Mouse (Mus musculus) midbrain, embryonic 11.5 days (tissue): ENCODE measurements around the gene Plcd1. TPM values are rescaled to one million over a fixed set of nuclear protein-coding genes. Genes with fewer than 3 reads are reported as not detected.
A peak's percentile ranks its signal among the peaks of the same experiment; 100 is the strongest.

Experiments used
- ATAC-seq: fragments of 200-750 bp; cut with Nextera tagmentation; 2 replicates; pipeline ENCODE4 v1.8.0; 2017; ENCODE audit warnings: moderate TSS enrichment, moderate library complexity; ENCODE audit not compliant: low FRiP score
- DNase-seq: peaks from one replicate; pipeline ENCODE4 v3.0.0; 2015; ENCODE audit warnings: low spot score; ENCODE audit errors: missing footprints
- H3K27ac ChIP-seq: fragments of 300-500 bp; sonication (generic); 2 replicates; pipeline ENCODE4 v1.5.1; 2014; ENCODE audit warnings: low read depth, low read length
- H3K27me3 ChIP-seq: fragments of 300-500 bp; sonication (generic); 2 replicates; pipeline ENCODE4 v1.6.1; 2014; ENCODE audit warnings: mild to moderate bottlenecking, low read length, moderate library complexity, mixed read lengths; ENCODE audit not compliant: control insufficient read depth, insufficient read depth
- H3K36me3 ChIP-seq: fragments of 300-500 bp; sonication (generic); 2 replicates; pipeline ENCODE4 v1.6.1; 2014; ENCODE audit warnings: mild to moderate bottlenecking, low read length, moderate library complexity, mixed read lengths; ENCODE audit not compliant: control insufficient read depth, insufficient read depth
- H3K4me1 ChIP-seq: fragments of 300-500 bp; sonication (generic); 2 replicates; pipeline ENCODE4 v1.6.1; 2014; ENCODE audit warnings: low read length; ENCODE audit not compliant: control insufficient read depth, insufficient read depth
- H3K4me2 ChIP-seq: fragments of 300-500 bp; sonication (generic); 2 replicates; pipeline ENCODE4 v1.6.1; 2014; ENCODE audit warnings: mild to moderate bottlenecking, moderate library complexity
- H3K4me3 ChIP-seq: fragments of 300-500 bp; sonication (generic); 2 replicates; pipeline ENCODE4 v1.5.1; 2014; ENCODE audit warnings: low read depth, low read length
- H3K9ac ChIP-seq: fragments of 300-500 bp; sonication (generic); 2 replicates; pipeline ENCODE4 v1.6.1; 2014; ENCODE audit warnings: low read length
- H3K9me3 ChIP-seq: fragments of 300-500 bp; sonication (generic); 2 replicates; pipeline ENCODE4 v1.6.1; 2016; ENCODE audit warnings: low read length; ENCODE audit not compliant: control insufficient read depth
- WGBS: fragments of 180-500 bp; shearing (Covaris S2); extraction: QIAGEN DNeasy Blood & Tissue Kit; methylation state at CpG from one replicate; pipeline ENCODE4 v1.1.7; 2014; 5-methylcytosine and 5-hydroxymethylcytosine counted together
- polyA plus RNA-seq: library from polyadenylated mRNA; unstranded; fragments of >200 nt; fragmentation: Nextera tagmentation; extraction: Ambion mirVana; gene quantifications from 2 replicates; pipeline ENCODE4 v1.2.1, GENCODE M21; 2014

Gene Plcd1
- polyA plus RNA-seq, 1 experiment from 2014 or later = 25.8 TPM

- Histone ChIP-seq H3K4me1 (peaks cover 4% of the 10 kb centered on the region; the same call in 1 of the 2 replicates), H3K4me3 (no peak overlapping the region), H3K27ac (no peak overlapping the region), H3K4me2 (no peak overlapping the region), H3K9ac (no peak overlapping the region), H3K9me3 (no peaks in the 10 kb centered on the region), H3K27me3 (no peaks in the 10 kb centered on the region), H3K36me3 (no peaks in the 10 kb centered on the region)
- DNase-seq (no peak), ATAC-seq (no peak)
- 89% methylated on average over 17 of the region's 17 CpGs for WGBS
Observed at GRCm38 (mm10) chr9:119114911-119115310, 21.6 kb upstream of the Plcd1 start.

GRCm38 (mm10) chr9:119110640-119111039 lies 17.3 kb upstream of the Plcd1 start:
- Histone ChIP-seq H3K9ac (no peak overlapping the region), H3K27me3 (no peaks in the 10 kb centered on the region), H3K36me3 (no peaks in the 10 kb centered on the region), H3K4me1 (peaks cover 4% of the 10 kb centered on the region; the same call in 1 of the 2 replicates), H3K9me3 (no peaks in the 10 kb centered on the region; the same call in 1 of the 2 replicates), H3K4me3 (no peak overlapping the region), H3K27ac (no peak overlapping the region), H3K4me2 (no peak overlapping the region)
- ATAC-seq (no peak), DNase-seq (peak; percentile 82)
- 53% methylated on average over 3 of the region's 3 CpGs for WGBS

GRCm38 (mm10) chr9:119109685-119110353 lies 16.5 kb upstream of the Plcd1 start:
- no peak overlapping the region for H3K4me2 ChIP-seq
- no peak for ATAC-seq
- no peaks in the 10 kb centered on the region for H3K27me3 ChIP-seq
- no peak overlapping the region for H3K27ac ChIP-seq
- 52% methylated on average over 12 of the region's 12 CpGs for WGBS
- no peaks in the 10 kb centered on the region for H3K36me3 ChIP-seq
- peaks cover 4% of the 10 kb centered on the region; the same call in 1 of the 2 replicates for H3K4me1 ChIP-seq
- H3K9me3 ChIP-seq = no peaks in the 10 kb centered on the region; the same call in 1 of the 2 replicates
- no peak overlapping the region for H3K4me3 ChIP-seq
- peak; percentile 64 for DNase-seq
- H3K9ac ChIP-seq = no peak overlapping the region

GRCm38 (mm10) chr9:119107566-119107965 lies 14.3 kb upstream of the Plcd1 start:
- WGBS = 85% methylated on average over 4 of the region's 4 CpGs
- Histone ChIP-seq H3K9me3 (no peaks in the 10 kb centered on the region; the same call in 1 of the 2 replicates), H3K4me2 (no peak overlapping the region), H3K4me1 (peaks cover 8% of the 10 kb centered on the region; the same call in 1 of the 2 replicates), H3K27ac (no peak overlapping the region), H3K4me3 (no peak overlapping the region), H3K9ac (no peak overlapping the region), H3K27me3 (peaks cover 3% of the 10 kb centered on the region; the same call in 1 of the 2 replicates), H3K36me3 (no peaks in the 10 kb centered on the region)
- ATAC-seq (no peak), DNase-seq (no peak)

- no peak overlapping the region for H3K27ac ChIP-seq
- peak overlapping the region; percentile 85 for H3K4me2 ChIP-seq
- H3K4me1 ChIP-seq = peaks cover 4% of the 10 kb centered on the region; the same call in 1 of the 2 replicates
- peak overlapping the region; percentile 62 for H3K4me3 ChIP-seq
- H3K36me3 ChIP-seq = no peaks in the 10 kb centered on the region
- no peak for ATAC-seq
- H3K9ac ChIP-seq = peak overlapping the region; percentile 57
- H3K27me3 ChIP-seq = peaks cover 3% of the 10 kb centered on the region; the same call in 1 of the 2 replicates
- DNase-seq = no peak
- 3% methylated on average over 19 of the region's 19 CpGs for WGBS
- H3K9me3 ChIP-seq = no peaks in the 10 kb centered on the region; the same call in 1 of the 2 replicates
Observed at GRCm38 (mm10) chr9:119102783-119103113, 9.4 kb upstream of the Plcd1 start.

GRCm38 (mm10) chr9:119101992-119102782 lies 8.9 kb upstream of the Plcd1 start, which contains the start of gene Dlec1:
Gene Dlec1, plus strand, starts transcription at chr9:119102478.
- peak; percentile 96 for DNase-seq
- no peak within 1 kb of the TSS for H3K27ac ChIP-seq

GRCm38 (mm10) chr9:119100177-119100898 lies 7.0 kb upstream of the Plcd1 start:
- Histone ChIP-seq H3K27ac (no peak overlapping the region), H3K4me2 (no peak overlapping the region), H3K4me3 (no peak overlapping the region), H3K36me3 (no peaks in the 10 kb centered on the region), H3K27me3 (peaks cover 3% of the 10 kb centered on the region; the same call in 1 of the 2 replicates), H3K9me3 (no peaks in the 10 kb centered on the region), H3K9ac (no peak overlapping the region), H3K4me1 (peaks cover 4% of the 10 kb centered on the region; the same call in 1 of the 2 replicates)
- DNase-seq (no peak), ATAC-seq (0 out of 2 replicates have a peak, but pooled peaks have one; percentile 22)
- WGBS = 20% methylated on average over 15 of the region's 15 CpGs

More at GRCm38 (mm10) chr9:119101992-119102782, 8.9 kb upstream of the Plcd1 start, which contains the start of gene Dlec1:
- H3K9ac ChIP-seq = peak within 1 kb of the TSS; percentile 57
- peaks cover 4% of the 10 kb centered on the region; the same call in 1 of the 2 replicates for H3K4me1 ChIP-seq
- H3K9me3 ChIP-seq = no peaks in the 10 kb centered on the region
- H3K36me3 ChIP-seq = no peaks in the 10 kb centered on the region
- peak within 1 kb of the TSS; percentile 62 for H3K4me3 ChIP-seq
- peaks cover 3% of the 10 kb centered on the region; the same call in 1 of the 2 replicates for H3K27me3 ChIP-seq
- H3K4me2 ChIP-seq = peak within 1 kb of the TSS; percentile 85
- peak; percentile 89 for ATAC-seq
- 3% methylated on average over 44 of the region's 44 CpGs for WGBS

- no peak overlapping the region for H3K4me3 ChIP-seq
- H3K27me3 ChIP-seq = peaks cover 23% of the 10 kb centered on the region
- H3K4me1 ChIP-seq = peaks cover 12% of the 10 kb centered on the region
- H3K9me3 ChIP-seq = no peaks in the 10 kb centered on the region
- DNase-seq = no peak
- whole genome bisulfite sequencing = 72% methylated on average over 13 of the region's 13 CpGs
- H3K27ac ChIP-seq = no peak overlapping the region
- no peak for ATAC-seq
- H3K36me3 ChIP-seq = no peaks in the 10 kb centered on the region
- no peak overlapping the region for H3K9ac ChIP-seq
- H3K4me2 ChIP-seq = no peak overlapping the region
Observed at GRCm38 (mm10) chr9:119094462-119095109, 1.3 kb upstream of the Plcd1 start.
